Mouse (Mus musculus) G1E (cell line): Measurements from ENCODE around the gene Ubxn10.

Source experiments
- CTCF ChIP-seq: IDR thresholded peaks from 2 replicates; pipeline ENCODE4 v1.5.1; 2012; ENCODE audit warnings: low read depth, low read length, inconsistent platforms, mixed read lengths
- GATA1 ChIP-seq: IDR thresholded peaks from 2 replicates; pipeline ENCODE4 v1.6.1; 2012; ENCODE audit warnings: borderline replicate concordance, low read length, inconsistent platforms, mixed read lengths
- GATA2 ChIP-seq: IDR thresholded peaks from 2 replicates; pipeline ENCODE4 v1.6.1; 2012; ENCODE audit warnings: low read depth, low read length, inconsistent platforms, borderline replicate concordance
- POLR2AphosphoS5 ChIP-seq: IDR thresholded peaks from 2 replicates; pipeline ENCODE4 v1.6.1; 2012; ENCODE audit warnings: low read depth, low read length, inconsistent platforms; ENCODE audit not compliant: insufficient replicate concordance
- TAL1 ChIP-seq: conservative IDR thresholded peaks from 2 replicates; pipeline ENCODE4 v1.6.1; 2012; ENCODE audit warnings: low read depth, low read length, inconsistent platforms, mixed read lengths

- TF ChIP-seq CTCF (no peak), GATA1 (no peak), TAL1 (no peak), POLR2AphosphoS5 (no peak), GATA2 (no peak)
These were observed 64.8 kb downstream of the Ubxn10 start for GRCm38 (mm10) chr4:138672160-138672559.
